Mouse (Mus musculus) cerebellum, adult 2 months (tissue): ENCODE measurements around the gene Syne3.

Experiments
- CTCF ChIP-seq: fragments of 200-500 bp; IDR thresholded peaks from 2 replicates; pipeline ENCODE4 v1.5.1; 2011; ENCODE audit warnings: low read depth, mild to moderate bottlenecking, control low read depth, low read length, moderate library complexity, borderline replicate concordance; ENCODE audit not compliant: insufficient read depth
- POLR2A ChIP-seq: fragments of 200-500 bp; IDR thresholded peaks from 2 replicates; pipeline ENCODE4 v1.6.1; 2011; ENCODE audit warnings: low read length, control low read depth, borderline replicate concordance; ENCODE audit not compliant: insufficient read depth

- no peak for TF ChIP-seq POLR2A
- no peak for TF ChIP-seq CTCF
Observed at GRCm38 (mm10) chr12:104925765-104926164, 83.8 kb downstream of the Syne3 start.
